Mouse (Mus musculus) thymus, postnatal 25 days (tissue): ENCODE data around the gene Fst.
A peak's percentile ranks its signal among the peaks of the same experiment; 100 is the strongest.

Experiments used
- DNase-seq: peaks from one replicate; pipeline ENCODE4 v3.0.0; 2022

Fst gene

DNA sequence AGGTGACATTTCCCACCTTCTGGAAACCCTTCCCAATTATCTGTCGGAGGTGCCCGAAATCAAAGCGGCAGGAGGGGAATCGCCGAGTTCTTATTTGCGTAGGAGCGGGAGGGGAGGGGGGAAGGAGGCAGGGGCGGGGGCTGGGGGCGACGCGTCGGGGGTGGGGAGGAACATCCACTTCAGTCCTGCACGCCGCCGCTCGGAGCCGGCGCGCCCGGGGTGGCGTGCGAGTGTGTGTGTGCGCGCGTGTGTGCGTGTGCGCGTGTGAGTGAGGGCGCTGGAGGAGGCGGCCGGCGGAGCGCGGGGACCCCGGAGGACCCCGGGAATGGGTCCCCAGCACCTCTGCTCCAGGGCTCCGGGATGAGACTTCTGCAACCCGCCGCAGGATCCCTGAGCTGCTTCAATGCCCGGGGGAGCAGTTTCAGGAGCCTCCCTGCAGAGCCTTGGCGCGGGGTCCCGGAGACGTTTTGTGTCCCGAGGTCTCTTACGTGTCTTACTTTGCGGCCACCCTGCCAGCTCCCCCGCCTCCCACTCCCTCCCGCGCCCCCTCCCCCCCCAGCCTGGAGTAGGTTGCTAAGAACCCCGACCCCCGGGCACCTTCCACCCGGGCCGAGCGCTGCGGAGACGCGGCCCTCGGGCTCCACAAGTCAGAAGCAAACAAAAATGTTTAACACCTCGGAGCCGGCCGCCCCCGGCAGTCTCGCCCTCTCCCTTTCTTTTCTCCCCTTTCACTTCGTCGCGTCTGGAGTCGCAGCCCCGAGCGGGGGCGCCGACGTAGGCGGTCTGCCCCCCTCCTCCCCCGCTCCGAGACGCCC, at the start of gene Fst:
Gene Fst, minus strand, starts transcription at position 66 of the 815 bp plus-strand sequence.
- peak; percentile 22 for DNase-seq

DNA sequence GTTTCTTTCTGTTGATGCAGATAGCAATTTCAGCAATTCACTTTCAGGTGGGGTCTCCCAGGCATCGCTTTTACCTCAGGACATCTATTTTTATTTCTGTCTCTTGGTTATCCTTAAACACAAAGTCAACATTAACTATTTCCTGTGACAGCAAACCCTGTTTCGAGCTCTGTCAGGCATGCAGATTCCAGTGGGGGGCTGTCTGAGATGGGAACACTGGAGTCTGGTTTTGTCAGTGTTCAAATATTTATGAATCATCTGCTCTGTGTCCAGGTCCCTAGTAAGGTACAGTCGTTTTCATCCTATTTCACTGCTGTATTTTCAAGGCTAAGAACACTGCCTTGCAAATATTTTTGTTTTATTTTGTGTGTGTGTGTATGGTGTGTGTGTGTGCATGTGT, 35.1 kb upstream of the Fst start:
- no peak for DNase-seq

DNA sequence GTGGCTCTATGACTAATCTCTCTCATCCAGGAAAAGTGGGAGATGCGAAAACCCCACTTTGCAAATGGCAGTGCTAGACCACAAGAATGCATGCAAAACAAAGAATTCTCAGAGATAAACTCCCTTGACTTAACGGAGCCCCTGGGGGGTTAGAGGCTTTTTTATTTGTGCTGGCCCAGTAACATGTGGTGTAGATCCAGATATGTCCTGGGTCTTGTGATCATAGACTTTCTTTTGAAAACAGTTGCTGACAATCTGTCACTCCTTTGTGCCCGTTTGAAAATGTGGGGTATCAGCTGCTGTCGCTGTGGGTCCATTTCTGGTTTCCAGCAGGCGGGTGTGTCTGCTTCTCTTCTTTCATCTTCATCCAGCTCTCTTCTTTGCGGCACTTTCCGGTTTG, 29.4 kb upstream of the Fst start:
- no peak for DNase-seq

DNA sequence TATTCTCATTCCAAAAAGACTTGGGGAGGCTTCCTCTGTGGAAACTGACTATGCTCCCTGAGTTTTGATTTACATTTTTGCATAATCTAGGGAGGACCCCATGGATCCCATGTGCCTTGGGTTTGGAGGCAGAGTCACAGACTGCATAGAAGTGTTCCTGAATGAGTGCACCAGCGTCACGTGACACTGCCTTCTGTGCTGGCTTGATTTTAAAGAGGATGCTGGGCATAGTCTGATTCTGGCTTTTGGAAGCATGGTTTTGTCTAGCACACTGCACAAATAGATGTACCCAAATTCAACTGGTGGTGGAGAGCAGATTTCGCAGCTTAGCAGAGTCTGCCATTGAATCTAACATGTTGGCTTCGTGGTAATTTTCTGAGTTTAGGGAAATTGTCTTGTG, 19.6 kb upstream of the Fst start:
- DNase-seq = no peak

DNA sequence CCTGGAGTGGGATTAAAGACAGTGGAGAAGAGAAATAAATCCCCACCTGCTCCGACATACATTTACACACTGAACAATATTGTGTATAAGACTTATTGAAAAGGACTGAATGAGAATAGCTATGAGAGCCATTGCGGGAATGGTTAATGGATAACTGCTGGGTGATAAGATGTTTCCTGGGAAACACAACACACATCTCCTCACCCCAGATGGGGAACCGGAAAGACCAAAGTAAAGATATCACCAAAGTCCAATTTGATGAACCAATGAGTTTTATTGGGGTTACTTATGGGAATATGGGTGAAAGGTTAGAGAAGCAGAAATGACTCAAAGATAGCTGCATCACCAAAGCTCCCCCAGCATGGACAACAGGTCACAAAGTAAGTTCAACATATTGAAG, 11.2 kb upstream of the Fst start:
- DNase-seq = no peak

DNA sequence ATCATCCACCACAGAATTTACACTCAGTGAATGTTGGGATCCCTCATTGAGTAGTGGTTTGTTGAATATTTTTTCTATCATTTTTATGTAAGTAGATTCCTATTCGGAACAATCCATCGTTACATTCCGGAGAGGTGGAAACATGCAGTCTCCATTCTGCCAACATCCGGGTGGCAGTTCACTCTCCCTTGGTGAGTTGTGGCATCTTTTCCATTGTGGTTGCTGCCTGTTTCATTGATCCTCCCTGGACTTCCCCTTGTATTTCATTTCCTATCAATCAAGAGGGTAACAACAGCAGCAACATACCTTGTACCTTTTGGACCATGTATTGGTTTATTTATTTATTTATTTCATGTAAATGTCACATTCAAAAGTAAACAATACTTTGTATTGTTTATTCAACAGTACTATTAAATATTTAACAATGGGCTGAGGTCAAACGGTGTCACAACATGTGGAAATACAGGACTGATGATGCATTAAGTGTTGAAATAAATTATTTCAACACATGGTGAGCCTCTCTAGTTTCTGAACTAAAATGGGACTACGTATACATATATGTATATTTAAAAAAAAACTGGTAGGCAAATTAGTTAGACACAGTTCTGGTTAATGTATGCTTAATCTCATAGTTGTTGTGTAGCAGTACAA, 7.6 kb upstream of the Fst start:
- no peak for DNase-seq

DNA sequence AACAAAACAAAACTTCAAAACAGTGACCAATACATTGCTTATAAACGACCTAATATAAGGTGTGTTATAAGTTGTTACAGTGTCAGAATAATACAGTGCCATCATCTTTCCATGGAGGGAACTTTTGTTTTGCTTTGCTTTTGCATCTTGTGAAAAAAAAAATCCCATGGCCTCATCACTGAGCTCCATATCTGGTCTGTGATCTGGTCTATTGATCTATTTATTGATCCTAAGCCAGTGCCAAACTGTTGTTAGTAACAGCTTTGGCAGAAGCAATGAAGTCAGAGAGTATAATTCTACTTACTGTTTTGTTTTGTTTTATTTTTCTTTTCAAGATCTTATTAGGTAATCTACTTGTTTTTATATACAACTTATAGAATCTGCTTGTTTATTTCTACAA, 6.6 kb upstream of the Fst start:
- no peak for DNase-seq

DNA sequence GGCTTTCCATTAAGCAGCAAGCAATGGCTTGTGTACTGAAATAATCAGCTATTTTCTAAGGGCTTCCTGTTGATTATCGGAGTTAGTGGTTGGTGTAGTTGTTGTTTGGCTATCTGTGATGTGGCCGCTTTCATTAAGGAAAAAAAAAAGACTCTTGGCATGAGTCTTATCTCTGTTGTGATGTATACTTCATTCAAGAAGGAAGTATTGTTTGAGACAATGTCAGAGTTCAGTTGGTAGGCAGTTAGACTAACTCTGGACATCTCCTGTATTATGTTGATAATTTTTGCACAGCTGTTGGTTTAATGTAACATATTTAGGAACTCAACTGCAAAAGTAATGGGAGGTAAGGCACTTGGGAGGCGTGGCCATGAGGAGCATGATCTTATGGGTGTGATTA, 6.1 kb upstream of the Fst start:
- DNase-seq = no peak

DNA sequence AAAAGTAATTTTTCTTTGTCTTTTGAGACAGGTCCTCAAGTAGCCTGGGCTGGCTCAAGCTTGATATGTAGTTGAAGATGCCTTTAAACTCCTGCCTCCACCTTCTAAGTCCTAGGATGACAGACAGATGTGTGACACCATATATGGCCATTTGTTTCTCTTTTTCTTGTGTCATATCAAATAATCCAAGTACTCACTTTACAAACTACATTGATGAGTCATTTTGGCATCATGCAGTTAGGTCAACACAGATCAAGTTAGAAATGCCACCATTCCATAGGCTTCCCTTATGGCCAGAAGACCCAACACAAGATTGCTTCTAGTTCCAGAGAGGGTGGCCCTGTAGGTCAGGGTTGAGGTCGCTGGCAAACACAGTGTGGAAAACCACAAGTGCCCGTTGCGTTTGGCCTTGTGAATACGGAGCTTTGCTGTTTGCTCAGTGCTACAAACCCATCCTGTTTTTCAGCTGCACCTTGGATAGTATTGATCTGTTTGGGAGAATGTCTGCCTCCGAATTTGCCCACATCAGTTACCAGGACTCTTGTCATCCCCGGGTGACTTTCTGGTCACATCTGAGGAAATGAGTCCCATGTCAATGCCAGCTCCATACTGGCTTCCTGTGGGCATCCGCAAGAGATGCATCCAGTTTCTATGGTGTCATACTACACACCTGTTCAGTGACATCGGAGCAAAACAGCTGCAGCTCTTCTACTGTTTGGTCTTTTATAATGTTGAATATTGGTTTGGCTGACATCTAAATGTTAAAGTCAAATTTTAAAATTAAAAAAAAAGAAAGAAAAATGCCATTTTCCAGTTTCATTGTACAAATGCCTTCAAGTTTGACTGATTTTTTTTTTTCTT, 4.0 kb upstream of the Fst start:
- DNase-seq = no peak

DNA sequence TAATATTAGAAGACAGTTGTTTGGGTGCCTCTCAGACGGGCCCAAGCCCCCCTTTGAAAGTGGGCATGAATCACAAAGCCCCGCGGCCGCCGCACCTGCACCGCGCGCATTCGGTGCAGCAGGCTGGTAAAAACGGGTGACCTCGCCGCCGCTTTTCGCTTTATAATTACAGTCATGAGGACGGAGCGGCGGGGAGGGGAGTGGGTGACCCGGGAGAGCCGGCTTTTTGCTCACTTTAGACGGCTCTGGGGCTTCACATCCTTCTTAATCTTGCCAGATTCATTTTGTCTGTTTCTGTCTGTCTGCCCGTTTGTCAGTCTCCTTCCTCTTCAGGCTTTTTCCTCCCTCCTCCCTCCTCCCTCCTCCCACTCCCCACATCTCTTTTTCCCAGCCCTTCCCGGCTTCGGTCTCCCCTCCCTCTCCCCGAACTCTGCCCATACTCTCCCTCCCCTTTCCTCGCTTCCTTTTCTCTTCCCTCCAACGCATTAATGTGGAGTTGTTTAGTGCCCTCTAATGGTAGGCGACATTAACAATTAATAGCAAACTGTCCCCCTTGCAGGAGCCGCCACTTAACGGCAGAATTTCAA, 1.6 kb upstream of the Fst start:
- DNase-seq = no peak

DNA sequence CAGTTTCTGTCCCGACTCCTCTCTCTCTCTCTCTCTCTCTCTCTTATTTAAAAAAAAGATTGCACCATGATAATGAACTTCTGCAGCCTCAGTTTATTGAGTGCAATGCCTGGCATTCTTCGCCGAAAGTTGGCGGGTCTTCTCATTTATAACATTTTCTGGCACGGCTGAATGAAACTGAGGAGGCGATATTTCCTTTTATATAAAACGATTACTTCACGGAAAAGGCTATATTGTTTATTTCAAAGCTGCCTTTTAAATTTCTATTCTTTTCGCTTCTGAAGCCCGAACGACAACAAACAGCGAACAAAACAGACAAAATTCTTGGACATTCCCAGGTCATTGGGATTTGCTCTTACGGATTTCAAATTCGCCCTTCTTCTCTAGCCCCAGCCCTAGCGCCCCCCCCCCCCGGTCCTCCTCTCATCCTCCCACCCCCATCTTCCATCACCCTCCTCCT, 980 bp upstream of the Fst start:
- DNase-seq = no peak

DNA sequence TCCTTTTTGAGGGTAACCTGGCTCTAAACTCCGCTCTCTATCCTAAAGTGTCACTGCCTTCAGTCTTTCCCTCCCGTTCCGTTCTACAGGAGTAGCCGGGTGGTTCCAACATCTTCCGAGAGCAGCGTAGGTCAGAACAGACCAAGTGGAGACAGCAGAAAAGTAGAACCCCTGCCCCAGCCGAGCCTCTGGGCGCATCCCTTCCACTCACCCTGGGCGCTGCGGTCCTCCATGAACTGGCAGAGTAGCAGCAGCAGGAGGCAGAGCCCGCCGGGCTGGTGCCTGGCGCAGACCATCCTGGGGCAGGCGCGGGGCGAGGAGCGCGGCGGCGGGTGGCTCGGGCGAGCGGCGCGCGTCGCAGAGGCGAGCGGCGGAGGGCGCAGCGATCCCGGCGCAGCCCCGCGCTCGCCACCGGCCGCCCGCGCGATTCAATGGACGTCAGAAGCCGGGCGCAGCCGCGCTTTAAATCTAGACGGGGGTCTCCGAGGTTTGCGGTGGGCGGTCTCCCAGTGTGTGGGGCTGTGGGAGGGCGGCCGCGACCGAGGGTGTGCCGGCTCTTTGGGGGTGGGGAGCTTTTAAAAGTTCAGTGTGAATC, 363 bp downstream of the Fst start:
- peak; percentile 22 for DNase-seq

DNA sequence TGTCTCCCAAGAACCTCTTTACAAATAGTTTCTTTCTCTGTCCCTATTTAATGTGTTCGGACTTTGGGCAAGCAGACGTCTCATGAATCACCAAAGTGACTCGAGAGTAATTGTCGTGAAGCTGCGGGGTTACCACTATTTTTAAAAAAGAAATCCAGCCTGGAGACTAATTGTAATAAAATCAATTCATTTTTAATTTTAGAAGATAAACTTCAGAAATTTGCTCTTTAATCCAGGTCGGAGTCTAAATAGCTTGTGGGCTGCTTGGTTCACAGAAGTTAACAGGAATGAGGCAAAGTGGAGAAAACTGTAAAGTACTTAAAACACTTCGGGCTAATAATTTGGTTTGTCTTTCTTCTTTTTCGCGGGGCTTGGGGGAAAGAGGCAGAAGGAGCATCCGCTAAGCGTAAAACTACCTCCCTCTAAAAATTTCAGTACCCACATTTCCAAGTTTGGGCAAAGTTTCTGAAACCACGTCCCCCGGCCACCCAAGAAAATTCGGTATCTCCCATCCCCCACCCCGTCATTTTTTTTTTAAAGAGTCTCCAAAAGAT, 1.1 kb downstream of the Fst start:
- DNase-seq = no peak

DNA sequence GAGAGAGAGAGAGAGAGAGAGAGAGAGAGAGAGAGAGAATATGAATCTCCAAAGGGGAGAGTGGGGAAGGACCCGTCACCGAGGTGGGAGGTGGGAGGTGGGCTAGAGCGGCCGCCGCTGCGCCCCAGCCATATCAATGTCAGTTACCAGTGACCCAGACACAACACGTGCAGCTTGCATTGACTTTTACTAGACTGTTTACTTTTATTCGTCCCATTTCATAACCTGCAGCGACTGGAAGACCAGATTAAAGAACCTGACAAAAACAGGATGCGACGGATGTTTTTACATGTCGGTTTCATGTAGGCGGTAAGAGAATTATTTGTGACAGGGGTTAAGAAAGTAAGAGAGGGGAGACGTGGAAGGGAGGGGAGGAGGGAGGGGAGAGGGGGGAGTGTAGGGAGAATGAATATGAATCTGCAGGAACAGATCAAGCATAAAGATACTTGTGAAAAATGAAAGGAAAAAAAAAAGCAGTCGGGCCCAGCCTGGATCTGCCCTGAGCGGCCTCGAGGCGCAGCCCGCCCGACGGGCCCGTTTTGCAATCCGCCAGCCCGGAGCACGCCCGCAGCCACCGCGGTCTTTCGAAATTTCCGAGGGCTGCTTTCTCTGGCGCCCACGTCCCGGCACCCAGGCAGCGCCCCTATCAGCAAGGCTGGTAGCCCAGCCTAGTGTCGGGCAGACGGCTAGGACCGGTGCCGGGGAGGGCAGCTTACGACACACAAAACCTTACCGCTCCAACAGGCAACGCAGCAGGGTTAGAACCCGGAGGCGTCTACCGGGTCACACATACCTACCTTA, 1.8 kb downstream of the Fst start:
- peak; percentile 12 for DNase-seq

DNA sequence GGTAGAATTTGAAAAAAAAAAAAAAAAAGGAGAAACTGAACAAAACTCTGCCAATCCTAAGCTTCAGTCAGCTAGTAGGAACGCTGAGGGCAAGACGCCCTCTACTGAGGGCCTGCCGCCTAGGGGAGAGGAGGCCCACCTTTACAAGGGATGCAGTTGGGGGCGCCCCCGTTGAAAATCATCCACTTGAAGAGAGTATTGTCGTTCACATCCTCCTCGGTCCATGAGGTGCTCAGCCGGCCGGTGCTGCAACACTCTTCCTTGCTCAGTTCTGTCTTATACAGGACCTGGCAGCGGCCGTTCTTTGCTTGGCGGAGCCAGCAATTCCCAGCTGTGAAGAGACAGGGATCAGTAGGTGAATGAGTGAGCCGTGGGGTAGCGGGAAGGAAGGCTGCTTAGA, 2.5 kb downstream of the Fst start:
- DNase-seq = peak; percentile 15

DNA sequence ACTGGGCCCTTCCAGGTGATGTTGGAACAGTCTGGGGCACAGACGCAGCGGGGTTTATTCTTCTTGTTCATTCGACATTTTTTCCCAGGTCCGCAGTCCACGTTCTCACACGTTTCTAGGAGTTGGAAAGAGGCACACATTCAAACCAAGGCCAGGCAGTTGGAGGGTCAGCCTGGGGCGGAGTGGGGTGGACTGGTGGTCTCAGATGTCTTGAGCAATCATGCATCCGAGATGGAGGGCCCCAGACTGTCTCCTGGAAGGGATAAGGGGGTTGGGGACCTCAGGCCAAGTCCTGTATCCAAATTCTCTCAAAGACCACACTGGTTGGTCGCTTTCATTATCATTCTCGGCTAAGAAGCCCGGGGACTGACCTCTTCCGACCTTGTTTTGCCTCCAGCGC, 3.0 kb downstream of the Fst start:
- no peak for DNase-seq

DNA sequence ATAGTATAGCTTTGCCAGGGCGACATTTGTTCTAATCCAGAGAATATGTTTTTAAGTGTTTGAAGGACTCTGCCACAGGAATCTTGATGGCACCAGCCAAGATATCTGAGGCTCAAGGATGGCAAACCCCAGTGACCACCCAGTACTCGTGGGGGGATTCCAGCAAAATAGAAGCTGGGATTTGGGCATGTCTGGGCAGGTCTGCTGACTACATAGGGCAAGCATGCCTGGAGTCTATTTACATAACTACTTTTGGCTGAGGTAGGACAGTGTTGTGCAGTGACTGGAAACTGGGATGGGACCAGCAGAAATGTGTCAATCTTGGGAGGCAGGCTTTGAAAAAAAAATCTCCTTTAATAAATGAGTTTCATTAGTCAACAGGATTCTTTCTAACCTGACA, 11.5 kb downstream of the Fst start:
- no peak for DNase-seq

DNA sequence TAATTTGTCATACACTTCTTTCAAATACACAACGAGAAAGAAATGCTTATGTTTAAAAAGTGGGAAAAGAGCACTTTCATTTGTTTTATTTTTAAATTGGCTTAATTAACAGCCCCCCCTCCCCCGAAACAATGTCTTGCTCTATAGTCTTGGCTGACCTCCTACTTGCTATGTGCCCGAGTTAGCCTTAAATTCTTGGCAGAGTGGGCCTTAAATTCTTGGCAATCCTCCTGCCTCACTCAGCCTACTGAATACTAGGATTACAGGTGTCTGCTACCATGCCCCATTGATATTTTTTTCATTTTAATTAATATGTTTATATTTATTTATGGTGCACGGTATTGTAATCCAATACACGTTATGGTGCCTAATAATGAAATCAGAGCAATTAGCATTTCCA, 26.3 kb downstream of the Fst start:
- no peak for DNase-seq

DNA sequence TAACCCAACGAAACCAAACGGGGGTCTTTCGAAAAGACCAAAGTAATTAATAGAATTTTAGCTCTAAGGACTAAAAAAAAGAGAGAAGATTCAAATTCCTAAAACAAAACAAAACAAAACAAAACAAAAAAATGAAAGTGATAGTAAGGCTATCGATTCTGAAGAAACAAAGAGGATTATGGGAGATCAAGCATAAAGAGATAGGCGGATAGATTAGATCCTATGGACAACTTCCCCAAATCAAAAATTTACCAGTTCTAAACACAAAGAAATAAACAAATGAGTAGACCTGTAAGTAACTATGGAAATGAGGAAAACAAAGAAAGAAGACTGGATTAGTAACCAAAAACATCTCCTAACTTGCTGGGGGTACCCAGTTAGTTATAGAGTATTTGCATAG, 33.5 kb downstream of the Fst start:
- DNase-seq = no peak

DNA sequence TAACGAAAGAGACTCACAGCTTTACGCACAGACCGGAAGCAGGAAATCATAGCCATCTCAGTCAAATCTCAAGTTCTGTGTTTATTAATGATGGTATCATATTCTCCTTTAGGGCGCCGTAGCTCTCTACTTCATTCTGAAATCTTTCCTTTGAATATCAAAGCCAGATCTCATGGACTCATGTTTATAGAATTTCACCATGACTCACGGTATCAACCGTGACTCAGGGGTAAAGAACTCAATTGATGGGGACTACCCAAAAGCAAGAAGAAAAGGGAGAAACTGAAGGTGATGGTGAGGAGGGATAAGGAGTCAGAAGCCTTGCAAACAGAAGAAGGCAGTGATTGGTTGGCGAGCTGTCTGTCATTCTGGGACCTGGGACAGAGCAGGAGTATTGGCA, 38.5 kb downstream of the Fst start:
- DNase-seq = no peak

DNA sequence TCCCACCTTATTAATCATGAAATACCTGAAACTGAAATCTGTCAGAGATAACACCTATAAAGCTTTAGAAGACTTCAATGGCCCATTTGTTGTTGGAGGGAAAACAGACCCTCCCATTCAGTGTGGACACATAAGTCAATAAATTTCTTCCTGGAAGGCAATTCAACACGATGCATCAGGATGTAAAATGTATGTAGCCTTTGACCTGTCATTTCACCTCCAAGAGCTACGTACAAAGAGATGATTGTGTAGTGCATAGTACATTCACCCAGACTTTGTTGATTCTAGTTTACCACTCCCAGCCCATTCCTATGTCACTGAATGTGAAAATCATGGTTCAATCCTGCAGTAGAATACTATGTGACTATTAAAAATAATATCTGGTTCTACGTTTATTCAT, 39.4 kb downstream of the Fst start:
- DNase-seq = no peak

DNA sequence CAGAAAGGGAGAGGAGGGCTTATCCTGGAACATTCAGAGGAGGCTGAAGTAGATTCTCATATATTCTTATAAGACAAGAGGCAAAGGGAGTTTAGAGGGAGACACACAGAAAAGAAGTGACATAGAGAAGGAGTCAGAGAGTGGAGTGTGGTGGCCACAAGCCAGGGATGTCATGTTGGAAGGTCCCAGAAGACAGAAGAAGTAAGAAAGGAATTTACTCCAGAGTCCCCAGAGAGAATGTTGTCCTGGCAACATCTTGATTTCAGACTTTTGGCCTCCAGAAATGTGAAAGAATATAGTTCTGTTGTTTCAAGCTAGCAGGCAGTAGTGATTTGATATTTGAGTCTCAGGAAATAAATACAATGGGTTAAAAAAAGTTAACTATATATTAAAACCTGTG, 46.4 kb downstream of the Fst start:
- no peak for DNase-seq
